Mouse (Mus musculus) embryonic facial prominence, embryonic 11.5 days (tissue): Measurements from ENCODE around the gene Akr1c13. TPM values are rescaled to one million over a fixed set of nuclear protein-coding genes. Genes with fewer than 3 reads are reported as not detected.
"Not testable (repeated sequence)": the region's sequence is repeated elsewhere in the genome, so short reads cannot be mapped to it uniquely, and the experiment has no call there.

ENCODE experiments used
- ATAC-seq: fragments of 200-750 bp; cut with Nextera tagmentation; replicated peaks from 2 replicates; pipeline ENCODE4 v1.8.0; 2017; ENCODE audit warnings: low read depth; ENCODE audit not compliant: insufficient number of reproducible peaks, low FRiP score, low TSS enrichment
- DNase-seq: peaks from one replicate; pipeline ENCODE4 v3.0.0-alpha.2; 2015; ENCODE audit warnings: low spot score
- H3K27ac ChIP-seq: fragments of 300-500 bp; sonication (generic); replicated peaks from 2 replicates; pipeline ENCODE4 v1.5.1; 2014; ENCODE audit warnings: mild to moderate bottlenecking, low read depth, low read length, control low read depth
- H3K27me3 ChIP-seq: fragments of 300-500 bp; sonication (generic); 2 replicates; pipeline ENCODE4 v1.6.1; 2014; ENCODE audit warnings: mild to moderate bottlenecking, low read length, moderate library complexity, mixed read lengths; ENCODE audit not compliant: control insufficient read depth, insufficient read depth
- H3K36me3 ChIP-seq: fragments of 300-500 bp; sonication (generic); replicated peaks from 2 replicates; pipeline ENCODE4 v1.6.1; 2014; ENCODE audit warnings: low read depth, mild to moderate bottlenecking, low read length, moderate library complexity, mixed read lengths; ENCODE audit not compliant: control insufficient read depth, insufficient read depth
- H3K4me1 ChIP-seq: fragments of 300-500 bp; sonication (generic); 2 replicates; pipeline ENCODE4 v1.6.1; 2014; ENCODE audit warnings: low read length, mixed read lengths; ENCODE audit not compliant: control insufficient read depth, insufficient read depth
- H3K4me2 ChIP-seq: fragments of 300-500 bp; sonication (generic); 2 replicates; pipeline ENCODE4 v1.6.1; 2014; ENCODE audit warnings: low read depth, mild to moderate bottlenecking, control low read depth, low read length, moderate library complexity
- H3K4me3 ChIP-seq: fragments of 300-500 bp; sonication (generic); 2 replicates; pipeline ENCODE4 v1.5.1; 2014; ENCODE audit warnings: low read depth, low read length, control low read depth
- H3K9ac ChIP-seq: fragments of 300-500 bp; sonication (generic); replicated peaks from 2 replicates; pipeline ENCODE4 v1.6.1; 2014; ENCODE audit warnings: mild to moderate bottlenecking, control low read depth, low read length
- H3K9me3 ChIP-seq: fragments of 300-500 bp; sonication (generic); replicated peaks from 2 replicates; pipeline ENCODE4 v1.6.1; 2016; ENCODE audit warnings: mild to moderate bottlenecking, low read length, inconsistent platforms, mixed read lengths; ENCODE audit not compliant: control insufficient read depth
- WGBS: fragments of 180-500 bp; shearing (Covaris S2); extraction: QIAGEN DNeasy Blood & Tissue Kit; methylation state at CpG from one replicate; pipeline ENCODE4 v1.1.7; 2014; 5-methylcytosine and 5-hydroxymethylcytosine counted together
- polyA plus RNA-seq: library from polyadenylated mRNA; unstranded; fragments of >200 nt; fragmentation: Nextera tagmentation; extraction: Ambion mirVana; gene quantifications from 2 replicates; pipeline ENCODE4 v1.2.1, GENCODE M21; 2014

The Akr1c13 gene
- polyA plus RNA-seq, 1 experiment from 2014 or later: 0.25 TPM

- 93% methylated on average over 4 of the region's 4 CpGs for WGBS
- H3K9ac ChIP-seq, H3K36me3 ChIP-seq, H3K4me1 ChIP-seq, ATAC-seq, DNase-seq, H3K27me3 ChIP-seq, H3K9me3 ChIP-seq, H3K4me2 ChIP-seq, H3K4me3 ChIP-seq, H3K27ac ChIP-seq: not testable (repeated sequence)
Measured at GRCm38 (mm10) chr13:4181321-4181720, 9.6 kb upstream of the Akr1c13 start.

- Histone ChIP-seq H3K36me3 (no peaks in the 10 kb centered on the region), H3K9me3 (no peaks in the 10 kb centered on the region), H3K4me3 (no peak overlapping the region), H3K4me1 (no peaks in the 10 kb centered on the region), H3K27ac (no peak overlapping the region), H3K9ac (no peak overlapping the region), H3K27me3 (no peaks in the 10 kb centered on the region), H3K4me2 (no peak overlapping the region)
- ATAC-seq (no peak), DNase-seq (no peak)
- WGBS: 62% methylated on average over 9 of the region's 9 CpGs
Measured at GRCm38 (mm10) chr13:4183116-4183515, 7.8 kb upstream of the Akr1c13 start.

GRCm38 (mm10) chr13:4186641-4187411 is 4.1 kb upstream of the Akr1c13 start:
- H3K36me3 ChIP-seq, DNase-seq, H3K27ac ChIP-seq, H3K27me3 ChIP-seq, H3K4me3 ChIP-seq, H3K9me3 ChIP-seq, ATAC-seq, H3K4me1 ChIP-seq, H3K4me2 ChIP-seq, H3K9ac ChIP-seq: not testable (repeated sequence)
- 82% methylated on average over 7 of the region's 7 CpGs for WGBS

GRCm38 (mm10) chr13:4188174-4188573 is 2.8 kb upstream of the Akr1c13 start:
- WGBS: 87% methylated on average over 2 of the region's 2 CpGs
- Histone ChIP-seq H3K27ac (no peak overlapping the region), H3K9me3 (no peaks in the 10 kb centered on the region), H3K4me3 (no peak overlapping the region), H3K4me1 (no peaks in the 10 kb centered on the region), H3K9ac (no peak overlapping the region), H3K27me3 (no peaks in the 10 kb centered on the region), H3K4me2 (no peak overlapping the region), H3K36me3 (no peaks in the 10 kb centered on the region)
- DNase-seq (no peak), ATAC-seq (no peak)

- Histone ChIP-seq H3K36me3 (no peaks in the 10 kb centered on the region), H3K27me3 (no peaks in the 10 kb centered on the region), H3K4me3 (no peak overlapping the region), H3K4me1 (no peaks in the 10 kb centered on the region), H3K27ac (no peak overlapping the region), H3K9me3 (no peaks in the 10 kb centered on the region), H3K9ac (no peak overlapping the region), H3K4me2 (no peak overlapping the region)
- no peak for DNase-seq
- ATAC-seq: no peak
- WGBS: 77% methylated on average over 3 of the region's 3 CpGs
Measured at GRCm38 (mm10) chr13:4192511-4192910, 1.6 kb downstream of the Akr1c13 start.

GRCm38 (mm10) chr13:4206147-4206903 is 15.4 kb downstream of the Akr1c13 start:
- no peak overlapping the region for H3K27ac ChIP-seq
- WGBS: 36% methylated on average over 1 of the region's 1 CpGs

GRCm38 (mm10) chr13:4211560-4212299 is 20.8 kb downstream of the Akr1c13 start:
- Histone ChIP-seq H3K4me1 (no peaks in the 10 kb centered on the region), H3K4me3 (no peak overlapping the region), H3K4me2 (no peak overlapping the region), H3K9me3 (no peaks in the 10 kb centered on the region), H3K9ac (no peak overlapping the region), H3K27me3 (no peaks in the 10 kb centered on the region), H3K36me3 (no peaks in the 10 kb centered on the region), H3K27ac (no peak overlapping the region)
- 76% methylated on average over 17 of the region's 20 CpGs for WGBS
- ATAC-seq (no peak), DNase-seq (no peak)

More at GRCm38 (mm10) chr13:4206147-4206903, 15.4 kb downstream of the Akr1c13 start:
- Histone ChIP-seq H3K36me3 (no peaks in the 10 kb centered on the region), H3K9ac (no peak overlapping the region), H3K4me2 (no peak overlapping the region), H3K27me3 (no peaks in the 10 kb centered on the region), H3K4me3 (no peak overlapping the region), H3K4me1 (no peaks in the 10 kb centered on the region), H3K9me3 (no peaks in the 10 kb centered on the region)
- ATAC-seq (no peak), DNase-seq (no peak)
